ENCODE assay signal across 13 mouse cellular contexts in the genomic region with DNA sequence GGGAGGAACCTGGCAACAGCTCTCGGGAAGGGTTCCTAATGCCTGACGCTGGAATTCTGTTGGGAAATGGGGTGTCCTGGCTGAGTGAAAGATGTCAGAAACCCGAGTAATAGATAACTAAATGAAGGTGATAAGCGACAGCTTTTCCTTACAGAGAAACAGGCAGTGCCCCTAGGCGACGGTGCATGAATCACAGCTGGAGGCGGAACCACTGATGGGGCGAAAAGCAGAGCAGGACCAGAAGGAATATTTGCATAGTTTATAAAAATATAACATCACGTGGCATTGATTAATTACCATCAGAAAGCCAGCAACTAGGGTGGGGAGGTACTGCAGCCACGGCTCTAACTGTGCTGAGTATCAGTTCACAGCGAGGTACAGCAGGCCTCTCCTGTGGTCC.
A peak's percentile ranks its signal among the peaks of the same experiment; 100 is the strongest.
DNase-seq lines count a peak whose midpoint lies in the region; ATAC-seq lines count a peak whose summit lies in the region.
"Had no signal": no experiment of that assay in that cellular context is flagged by ENCODE, and none has a peak within 500 bp of the region (broad histone marks: within the 10 kb centered on the region; RNA-seq: fewer than 3 reads in every experiment).

No protein-coding gene starts in this region.

- peaks cover 81% of the 10 kb centered on the region for H3K4me1 ChIP-seq in heart, embryonic 13.5 days
- H3K4me1 ChIP-seq in embryonic facial prominence, embryonic 10.5 days: peaks cover 86% of the 10 kb centered on the region
- H3K4me1 ChIP-seq in limb, embryonic 13.5 days: peaks cover 93% of the 10 kb centered on the region

- H3K36me3 ChIP-seq in heart, embryonic 13.5 days: peaks cover 3% of the 10 kb centered on the region; the same call in 1 of the 2 replicates
- peaks cover 18% of the 10 kb centered on the region for H3K36me3 ChIP-seq in embryonic facial prominence, embryonic 10.5 days (replicated peaks)
- H3K36me3 ChIP-seq in limb, embryonic 13.5 days: no peaks in the 10 kb centered on the region
- H3K36me3 ChIP-seq: liver, embryonic 13.5 days had no signal

- no peak overlapping the region for H3K4me2 ChIP-seq in heart, embryonic 13.5 days
- H3K4me2 ChIP-seq in limb, embryonic 13.5 days (replicated peaks): no peak overlapping the region
- H3K4me2 ChIP-seq: liver, embryonic 13.5 days had no signal

- no peak for ATAC-seq in heart, embryonic 13.5 days (ENCODE audit: extremely low read depth, insufficient number of reproducible peaks, low FRiP score, low TSS enrichment)
- ATAC-seq in limb, embryonic 13.5 days (ENCODE audit: low FRiP score, low read depth): no peak
- no peak for ATAC-seq in megakaryocyte progenitor cell, adult 5-6 weeks (replicated peaks; ENCODE audit: poor library complexity)
- no peak for ATAC-seq in erythroid progenitor cell, adult 5-6 weeks (replicated peaks; ENCODE audit: low FRiP score, poor library complexity, severe bottlenecking)
- ATAC-seq: CD4-positive, CD25-positive, alpha-beta regulatory T cell, adult 4 months had no signal

- 48% methylated on average over 11 of the region's 11 CpGs for WGBS in heart, embryonic 13.5 days
- WGBS in embryonic facial prominence, embryonic 10.5 days: 65% methylated on average over 11 of the region's 11 CpGs
- 57% methylated on average over 11 of the region's 11 CpGs for WGBS in limb, embryonic 13.5 days

- no peak overlapping the region for H3K4me3 ChIP-seq in heart, embryonic 13.5 days
- H3K4me3 ChIP-seq in embryonic facial prominence, embryonic 10.5 days: no peak overlapping the region
- no peak overlapping the region for H3K4me3 ChIP-seq in limb, embryonic 13.5 days
- H3K4me3 ChIP-seq: liver, embryonic 13.5 days had no signal

- peak overlapping the region; percentile 58; the same call in 1 of the 2 replicates for H3K27ac ChIP-seq in heart, embryonic 13.5 days (replicated peaks)
- peak overlapping the region; percentile 82 for H3K27ac ChIP-seq in embryonic facial prominence, embryonic 10.5 days (replicated peaks)
- peak overlapping the region; percentile 17; the same call in 1 of the 2 replicates for H3K27ac ChIP-seq in limb, embryonic 13.5 days
- H3K27ac ChIP-seq: liver, embryonic 13.5 days had no signal

- H3K27me3 ChIP-seq in heart, embryonic 13.5 days (replicated peaks): no peaks in the 10 kb centered on the region
- H3K27me3 ChIP-seq in embryonic facial prominence, embryonic 10.5 days (replicated peaks; ENCODE audit: low read depth, poor library complexity, severe bottlenecking): no peaks in the 10 kb centered on the region
- H3K27me3 ChIP-seq in limb, embryonic 13.5 days: no peaks in the 10 kb centered on the region
- H3K27me3 ChIP-seq: liver, embryonic 13.5 days had no signal

- no peaks in the 10 kb centered on the region for H3K9me3 ChIP-seq in heart, embryonic 13.5 days
- no peaks in the 10 kb centered on the region for H3K9me3 ChIP-seq in embryonic facial prominence, embryonic 10.5 days
- no peaks in the 10 kb centered on the region for H3K9me3 ChIP-seq in limb, embryonic 13.5 days
- H3K9me3 ChIP-seq: liver, embryonic 13.5 days had no signal

- DNase-seq in heart, adult 8-10 months (ENCODE audit: low spot score): no peak
- peak; percentile 73 for DNase-seq in 3T3-L1 (ENCODE audit: low read depth, low spot score)
- DNase-seq in embryonic facial prominence, embryonic 10.5 days (ENCODE audit: low spot score): no peak
- DNase-seq in Muller cell, postnatal 12 days (ENCODE audit: inconsistent ontology term): no peak
- DNase-seq: cerebellum, adult 18-20 months; layer of hippocampus, postnatal 36 days; liver, embryonic 13.5 days; thymus, postnatal 25 days had no signal

- no peak overlapping the region; the same call in 1 of the 2 replicates for H3K9ac ChIP-seq in heart, embryonic 13.5 days
- H3K9ac ChIP-seq in limb, embryonic 13.5 days: no peak overlapping the region
- H3K9ac ChIP-seq: liver, embryonic 13.5 days had no signal

Comparison
In these comparisons a context has a peak if more than half of its experiments do, and no peak if none do; other contexts are left out.
1. H3K27ac ChIP-seq: peak in every context shown above with its lines; median percentile 82 in embryonic facial prominence, embryonic 10.5 days; 58 in heart, embryonic 13.5 days; 17 in limb, embryonic 13.5 days.